Comparison of ENCODE assay signal across 8 mouse cellular contexts in genomic region chr11:70563470-70564275, GRCm38 (mm10). TPM values are rescaled to one million over a fixed set of nuclear protein-coding genes. Genes with fewer than 3 reads are reported as not detected.
DNase-seq lines count a peak whose midpoint lies in the region; ATAC-seq and TF ChIP-seq lines count a peak whose summit lies in the region.
"Had no signal": no experiment of that assay in that cellular context is flagged by ENCODE, and none has a peak within 500 bp of the region (broad histone marks: within the 10 kb centered on the region; RNA-seq: fewer than 3 reads in every experiment).

No protein-coding gene starts in this region.

- 4% methylated on average over 25 of the region's 25 CpGs for WGBS in forebrain, embryonic 10.5 days
- 3% methylated on average over 25 of the region's 25 CpGs for WGBS in hindbrain, embryonic 13.5 days
- WGBS in limb, embryonic 15.5 days, result under 1% methylated on average over 25 of the region's 25 CpGs
- WGBS in midbrain, embryonic 14.5 days, result 3% methylated on average over 25 of the region's 25 CpGs

- no peaks in the 10 kb centered on the region for H3K36me3 ChIP-seq in ES-E14 (ENCODE audit: control insufficient read depth, insufficient read depth, low read length, poor library complexity, severe bottlenecking)
- peaks cover 16% of the 10 kb centered on the region for H3K36me3 ChIP-seq in forebrain, embryonic 10.5 days (replicated peaks)
- H3K36me3 ChIP-seq in hindbrain, embryonic 13.5 days, result peaks cover 5% of the 10 kb centered on the region; the same call in 1 of the 2 replicates
- peaks cover 8% of the 10 kb centered on the region; the same call in 1 of the 2 replicates for H3K36me3 ChIP-seq in limb, embryonic 15.5 days
- H3K36me3 ChIP-seq in midbrain, embryonic 14.5 days (ENCODE audit: control insufficient read depth, insufficient read depth, low read length), result no peaks in the 10 kb centered on the region

- H3K27ac ChIP-seq in ES-E14 (ENCODE audit: insufficient read depth, low read depth, low read length, poor library complexity, severe bottlenecking), result no peak overlapping the region; the same call in 1 of the 2 replicates
- peak overlapping the region; percentile 96 for H3K27ac ChIP-seq in forebrain, embryonic 10.5 days
- peak overlapping the region; percentile 91 for H3K27ac ChIP-seq in hindbrain, embryonic 13.5 days
- peak overlapping the region; percentile 90 for H3K27ac ChIP-seq in limb, embryonic 15.5 days
- peak overlapping the region; percentile 84; the same call in 1 of the 2 replicates for H3K27ac ChIP-seq in midbrain, embryonic 14.5 days (replicated peaks; ENCODE audit: low read depth, low read length)

- no peaks in the 10 kb centered on the region; a peak in 1 of 4 replicates for H3K4me1 ChIP-seq in ES-E14 (ENCODE audit: control insufficient read depth in 2 of 2, insufficient read depth in 2 of 2, low read length in 2 of 2, poor library complexity in 1 of 2)
- H3K4me1 ChIP-seq in forebrain, embryonic 10.5 days, result peaks cover 46% of the 10 kb centered on the region
- H3K4me1 ChIP-seq in hindbrain, embryonic 13.5 days (replicated peaks), result peaks cover 47% of the 10 kb centered on the region
- peaks cover 37% of the 10 kb centered on the region for H3K4me1 ChIP-seq in limb, embryonic 15.5 days
- peaks cover 26% of the 10 kb centered on the region for H3K4me1 ChIP-seq in midbrain, embryonic 14.5 days (ENCODE audit: control insufficient read depth, insufficient read depth, low read length)

- in situ Hi-C loops in ES-E14 (cut with MboI; ENCODE audit: low sequenced_read_pairs in 2 of 2, unreplicated experiment in 2 of 2), result no loop called here

- H3K4me3 ChIP-seq in ES-E14 (ENCODE audit: insufficient read depth in 1 of 2, low read depth in 1 of 2, low read length in 2 of 2, poor library complexity in 1 of 2, severe bottlenecking in 1 of 2), result peak overlapping the region; percentile 79 to 85
- peak overlapping the region; percentile 94 for H3K4me3 ChIP-seq in forebrain, embryonic 10.5 days
- peak overlapping the region; percentile 95 for H3K4me3 ChIP-seq in hindbrain, embryonic 13.5 days
- peak overlapping the region; percentile 90 for H3K4me3 ChIP-seq in limb, embryonic 15.5 days
- peak overlapping the region; percentile 89 for H3K4me3 ChIP-seq in midbrain, embryonic 14.5 days (replicated peaks; ENCODE audit: low read depth, low read length)

- H3K9me3 ChIP-seq in ES-E14 (ENCODE audit: control insufficient read depth, insufficient read depth, low read depth, low read length), result no peaks in the 10 kb centered on the region
- no peaks in the 10 kb centered on the region for H3K9me3 ChIP-seq in forebrain, embryonic 10.5 days
- H3K9me3 ChIP-seq in hindbrain, embryonic 13.5 days, result no peaks in the 10 kb centered on the region
- H3K9me3 ChIP-seq in limb, embryonic 15.5 days, result no peaks in the 10 kb centered on the region
- H3K9me3 ChIP-seq in midbrain, embryonic 14.5 days (ENCODE audit: control insufficient read depth, low read length), result no peaks in the 10 kb centered on the region

- H3K27me3 ChIP-seq in forebrain, embryonic 10.5 days (ENCODE audit: poor library complexity, severe bottlenecking), result no peaks in the 10 kb centered on the region
- no peaks in the 10 kb centered on the region for H3K27me3 ChIP-seq in hindbrain, embryonic 13.5 days
- H3K27me3 ChIP-seq in limb, embryonic 15.5 days, result no peaks in the 10 kb centered on the region
- H3K27me3 ChIP-seq in midbrain, embryonic 14.5 days (ENCODE audit: control insufficient read depth, insufficient read depth, low read length), result no peaks in the 10 kb centered on the region

- no peak for ATAC-seq in hindbrain, embryonic 13.5 days (ENCODE audit: low FRiP score)
- ATAC-seq in limb, embryonic 15.5 days (ENCODE audit: insufficient number of reproducible peaks, low FRiP score, low TSS enrichment, low read depth), result no peak
- ATAC-seq in midbrain, embryonic 14.5 days (ENCODE audit: low FRiP score, low TSS enrichment), result no peak

- H3K9ac ChIP-seq in ES-E14 (ENCODE audit: insufficient read depth, low read depth, low read length, poor library complexity, severe bottlenecking), result peak overlapping the region; percentile 80
- H3K9ac ChIP-seq in hindbrain, embryonic 13.5 days, result peak overlapping the region; percentile 92
- H3K9ac ChIP-seq in limb, embryonic 15.5 days, result peak overlapping the region; percentile 72
- peak overlapping the region; percentile 88 for H3K9ac ChIP-seq in midbrain, embryonic 14.5 days (replicated peaks; ENCODE audit: low read length)

- peak; percentile 70 for DNase-seq in CD4-positive helper T cell, adult 2 months (ENCODE audit: low read depth, low spot score)
- no peak for DNase-seq in ES-E14 (ENCODE audit: low read depth, low spot score)
- DNase-seq in forebrain, embryonic 10.5 days (ENCODE audit: extremely low spot score, low spot score), result peak; percentile 58
- peak; percentile 68 for DNase-seq in midbrain, embryonic 14.5 days
- peak; percentile 57 for DNase-seq in thymus, postnatal 14 days

- peak overlapping the region; percentile 94 for H3K4me2 ChIP-seq in hindbrain, embryonic 13.5 days
- H3K4me2 ChIP-seq in limb, embryonic 15.5 days, result peak overlapping the region; percentile 90
- H3K4me2 ChIP-seq in midbrain, embryonic 14.5 days (ENCODE audit: low read length), result peak overlapping the region; percentile 88

TF ChIP-seq in ES-E14, 5 proteins besides CTCF, POLR2A, EP300 and RAD21:
- no peak for TF ChIP-seq MAFK (IDR thresholded peaks at IDR 0.05; ENCODE audit: insufficient read depth, low read depth, low read length)
- TF ChIP-seq ZC3H11A (IDR thresholded peaks at IDR 0.05; ENCODE audit: borderline replicate concordance, low read depth, low read length), result no peak
- no peak for TF ChIP-seq CHD2 (IDR thresholded peaks at IDR 0.05; ENCODE audit: low read depth, low read length)
- TF ChIP-seq HCFC1 (IDR thresholded peaks at IDR 0.05; ENCODE audit: borderline replicate concordance, insufficient read depth, low read length), result no peak; the same call in 1 of the 2 replicates
- TF ChIP-seq ZNF384 (IDR thresholded peaks at IDR 0.05; ENCODE audit: low read depth, low read length), result no peak

RNA-seq across cellular contexts. Expression of gene Mink1, which starts 1.0 kb away (rescaled TPM):
- 23.0 and 27.5 TPM in 2 replicates for total RNA-seq in ES-E14 (2012; rRNA removed)
- polyA plus RNA-seq in forebrain, embryonic 10.5 days (2016; fragmentation: Nextera tagmentation; extraction: Ambion mirVana), result 12.5 and 12.7 TPM in 2 replicates
- polyA plus RNA-seq in hindbrain, embryonic 13.5 days (2015; fragmentation: Nextera tagmentation; extraction: Ambion mirVana), result 14.2 and 15.3 TPM in 2 replicates
- polyA plus RNA-seq in limb, embryonic 15.5 days (2015; fragmentation: Nextera tagmentation; extraction: Ambion mirVana), result 14.1 TPM in 2 replicates
- 18.5 and 20.4 TPM in 2 replicates for polyA plus RNA-seq in midbrain, embryonic 14.5 days (2014; fragmentation: Nextera tagmentation; extraction: Ambion mirVana)

RNA-seq across cellular contexts. Expression of gene Pld2, which starts 23.8 kb away (rescaled TPM):
- total RNA-seq in ES-E14 (2012; rRNA removed), result 4.4 and 6.3 TPM in 2 replicates
- polyA plus RNA-seq in forebrain, embryonic 10.5 days (2016; fragmentation: Nextera tagmentation; extraction: Ambion mirVana), result 2.7 and 3.1 TPM in 2 replicates
- polyA plus RNA-seq in hindbrain, embryonic 13.5 days (2015; fragmentation: Nextera tagmentation; extraction: Ambion mirVana), result 9.0 and 10.1 TPM in 2 replicates
- polyA plus RNA-seq in limb, embryonic 15.5 days (2015; fragmentation: Nextera tagmentation; extraction: Ambion mirVana), result 10.4 and 11.9 TPM in 2 replicates
- 8.5 and 9.2 TPM in 2 replicates for polyA plus RNA-seq in midbrain, embryonic 14.5 days (2014; fragmentation: Nextera tagmentation; extraction: Ambion mirVana)

RNA-seq across cellular contexts. Expression of gene Gm40193, which starts 30.9 kb away (rescaled TPM):
- total RNA-seq in ES-E14 (2012; rRNA removed), result not detected in 2 replicates
- not detected in 2 replicates for polyA plus RNA-seq in forebrain, embryonic 10.5 days (2016; fragmentation: Nextera tagmentation; extraction: Ambion mirVana)
- polyA plus RNA-seq in hindbrain, embryonic 13.5 days (2015; fragmentation: Nextera tagmentation; extraction: Ambion mirVana), result not detected in 2 replicates
- not detected in 2 replicates for polyA plus RNA-seq in limb, embryonic 15.5 days (2015; fragmentation: Nextera tagmentation; extraction: Ambion mirVana)
- polyA plus RNA-seq in midbrain, embryonic 14.5 days (2014; fragmentation: Nextera tagmentation; extraction: Ambion mirVana), result not detected in 2 replicates
- total RNA-seq: left cerebral cortex, postnatal 36 days had no signal

RNA-seq across cellular contexts. Expression of gene Psmb6, which starts 38.5 kb away (rescaled TPM):
- 506 and 612 TPM in 2 replicates for total RNA-seq in ES-E14 (2012; rRNA removed)
- polyA plus RNA-seq in forebrain, embryonic 10.5 days (2016; fragmentation: Nextera tagmentation; extraction: Ambion mirVana), result 1,074 and 1,112 TPM in 2 replicates
- polyA plus RNA-seq in hindbrain, embryonic 13.5 days (2015; fragmentation: Nextera tagmentation; extraction: Ambion mirVana), result 802 and 803 TPM in 2 replicates
- polyA plus RNA-seq in limb, embryonic 15.5 days (2015; fragmentation: Nextera tagmentation; extraction: Ambion mirVana), result 660 and 698 TPM in 2 replicates
- polyA plus RNA-seq in midbrain, embryonic 14.5 days (2014; fragmentation: Nextera tagmentation; extraction: Ambion mirVana), result 744 and 849 TPM in 2 replicates

RNA-seq across cellular contexts. Expression of gene Gltpd2, which starts 44.7 kb away (rescaled TPM):
- total RNA-seq in ES-E14 (2012; rRNA removed), result 0.42 and 0.54 TPM in 2 replicates
- polyA plus RNA-seq in forebrain, embryonic 10.5 days (2016; fragmentation: Nextera tagmentation; extraction: Ambion mirVana), result 0.15 and 0.54 TPM in 2 replicates
- 0.25 and 0.29 TPM in 2 replicates for polyA plus RNA-seq in hindbrain, embryonic 13.5 days (2015; fragmentation: Nextera tagmentation; extraction: Ambion mirVana)
- 0.26 and 0.65 TPM in 2 replicates for polyA plus RNA-seq in limb, embryonic 15.5 days (2015; fragmentation: Nextera tagmentation; extraction: Ambion mirVana)
- 0.42 and 0.64 TPM in 2 replicates for polyA plus RNA-seq in midbrain, embryonic 14.5 days (2014; fragmentation: Nextera tagmentation; extraction: Ambion mirVana)
- total RNA-seq: left cerebral cortex, postnatal 36 days had no signal
